Mouse (Mus musculus) liver, adult 2 months (tissue): ENCODE data around the gene Btnl10.

Experiments
- CTCF ChIP-seq: fragments of 200-500 bp; IDR thresholded peaks from 2 replicates; pipeline ENCODE4 v1.5.1; 2011; ENCODE audit warnings: low read depth, low read length, control low read depth
- POLR2A ChIP-seq: fragments of 200-500 bp; IDR thresholded peaks from 2 replicates; pipeline ENCODE4 v1.6.1; 2011; ENCODE audit warnings: low read length, control low read depth; ENCODE audit not compliant: insufficient read depth; ENCODE audit errors: extremely low read depth

DNA sequence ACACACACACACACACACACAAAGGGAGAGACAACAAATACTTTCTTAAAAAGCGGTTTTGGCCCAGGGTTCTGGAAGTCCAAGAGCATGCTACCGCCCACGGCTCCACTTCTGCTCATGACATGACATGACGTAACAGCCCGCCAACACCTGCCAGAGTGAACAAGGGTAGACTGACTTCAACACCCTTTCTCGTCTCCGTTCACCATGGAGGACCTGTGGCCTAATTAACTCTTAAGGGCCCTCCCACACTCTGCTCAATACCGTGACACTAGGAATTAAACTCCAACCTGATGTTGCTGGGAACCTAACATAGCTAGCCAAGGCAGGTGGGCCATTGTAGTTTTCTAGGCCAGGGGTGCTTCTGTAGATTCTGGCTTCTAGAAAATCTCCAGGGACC, 51.3 kb downstream of the Btnl10 start:
- TF ChIP-seq CTCF (no peak), POLR2A (no peak)
